Mouse (Mus musculus) bone marrow, adult 2 months (tissue): ENCODE measurements around the gene Cep72.

Source experiments
- CTCF ChIP-seq: fragments of 200-500 bp; IDR thresholded peaks from 2 replicates; pipeline ENCODE4 v1.5.1; 2011; ENCODE audit warnings: low read length, control low read depth; ENCODE audit not compliant: control insufficient read depth, insufficient read depth
- POLR2A ChIP-seq: fragments of 200-500 bp; IDR thresholded peaks from 2 replicates; pipeline ENCODE4 v1.6.1; 2011; ENCODE audit warnings: low read depth, mild to moderate bottlenecking, control low read depth, low read length, borderline replicate concordance; ENCODE audit not compliant: control insufficient read depth

DNA sequence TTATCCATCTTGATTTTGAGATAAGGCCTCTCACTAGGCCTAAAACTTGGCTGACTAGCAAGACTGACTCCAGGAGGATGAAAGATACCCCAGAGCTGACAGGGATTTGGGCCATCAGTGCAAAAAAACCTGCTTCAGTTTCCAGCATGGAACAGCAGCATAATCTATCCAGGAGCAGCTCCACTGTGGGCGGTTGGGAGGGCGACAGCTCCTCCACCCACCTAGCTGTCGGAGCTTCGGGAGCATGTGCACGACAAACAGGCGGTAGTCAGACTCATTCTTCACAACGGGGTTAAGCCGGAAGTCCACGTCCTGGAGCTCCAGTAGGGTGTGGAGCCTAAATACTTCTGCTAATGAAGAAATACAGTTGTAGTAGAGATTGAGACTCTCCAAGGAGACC is 4.0 kb downstream of the Cep72 start:
- TF ChIP-seq CTCF (no peak), POLR2A (no peak)
